Mouse (Mus musculus) frontal cortex, adult (tissue): Measurements from ENCODE around the gene Map2k6.
A peak's percentile ranks its signal among the peaks of the same experiment; 100 is the strongest.

Experiments used
- ATAC-seq: cut with Nextera tagmentation; 2 replicates; pipeline ENCODE4 v1.9.2; 2017; ENCODE audit warnings: mild to moderate bottlenecking, moderate library complexity, mixed read lengths; ENCODE audit not compliant: low TSS enrichment

Gene Map2k6

GRCm38 (mm10) chr11:110403602-110404001, 4.7 kb downstream of the Map2k6 start:
- ATAC-seq = no peak

DNA sequence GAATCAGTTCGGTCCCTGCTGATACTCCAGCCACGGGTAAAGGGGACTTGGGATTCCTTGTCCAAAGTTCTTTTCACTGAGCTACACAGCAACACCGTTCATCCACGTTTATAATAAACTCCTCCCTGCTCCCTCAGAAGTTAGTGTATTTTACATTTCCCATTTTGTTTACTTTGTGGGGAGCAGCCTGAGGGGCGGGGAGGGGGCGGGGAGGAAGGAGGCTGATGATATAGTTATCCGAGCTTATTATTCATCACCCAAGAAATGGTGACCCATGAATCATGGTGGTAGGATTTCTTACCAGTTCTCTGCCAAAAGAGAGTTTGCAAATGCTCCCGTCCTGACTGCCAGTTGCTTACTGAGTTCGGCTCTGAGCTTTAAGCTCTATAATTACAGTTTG, 6.7 kb downstream of the Map2k6 start:
- no peak for ATAC-seq

DNA sequence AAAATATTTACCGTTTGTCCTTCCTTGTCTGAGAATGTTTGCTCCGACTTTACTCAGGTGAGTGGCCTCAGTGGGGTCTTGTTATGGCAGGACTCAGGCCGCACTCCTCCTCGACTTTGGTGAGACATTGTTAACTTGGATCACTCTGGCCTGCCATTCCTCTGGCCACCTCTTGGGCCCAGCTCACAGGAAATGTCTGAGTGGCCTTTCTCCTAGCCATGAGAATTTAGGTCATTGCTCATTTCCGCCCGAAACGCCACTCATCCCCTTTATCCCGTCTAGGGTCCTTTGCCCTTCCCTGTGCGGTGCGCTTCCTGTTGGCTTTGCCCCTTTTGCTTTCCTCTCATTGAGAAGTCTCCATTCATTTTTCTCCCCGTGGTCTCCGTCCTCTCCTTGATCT, 10.2 kb downstream of the Map2k6 start:
- no peak for ATAC-seq

- no peak for ATAC-seq
Observed at GRCm38 (mm10) chr11:110409776-110410175, 10.9 kb downstream of the Map2k6 start.

DNA sequence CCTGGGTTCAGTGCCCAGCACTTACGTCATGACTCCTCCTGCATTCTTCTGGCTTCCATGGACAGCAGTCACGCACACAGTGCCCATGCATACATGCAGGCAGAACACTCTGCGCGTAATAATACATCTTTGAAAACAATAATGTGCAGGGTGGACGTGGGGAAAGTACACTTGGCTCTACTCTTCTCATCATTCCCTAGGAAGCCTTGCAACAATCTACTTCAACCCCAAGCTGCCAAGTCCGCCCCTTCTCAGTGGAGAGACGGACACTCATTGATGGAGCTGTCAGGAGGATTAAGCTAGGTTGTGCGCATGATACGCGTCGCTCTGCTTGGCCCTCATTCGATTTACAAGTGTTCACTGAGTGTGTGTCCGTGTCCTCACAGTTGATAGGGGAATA, 12.7 kb downstream of the Map2k6 start:
- no peak for ATAC-seq

DNA sequence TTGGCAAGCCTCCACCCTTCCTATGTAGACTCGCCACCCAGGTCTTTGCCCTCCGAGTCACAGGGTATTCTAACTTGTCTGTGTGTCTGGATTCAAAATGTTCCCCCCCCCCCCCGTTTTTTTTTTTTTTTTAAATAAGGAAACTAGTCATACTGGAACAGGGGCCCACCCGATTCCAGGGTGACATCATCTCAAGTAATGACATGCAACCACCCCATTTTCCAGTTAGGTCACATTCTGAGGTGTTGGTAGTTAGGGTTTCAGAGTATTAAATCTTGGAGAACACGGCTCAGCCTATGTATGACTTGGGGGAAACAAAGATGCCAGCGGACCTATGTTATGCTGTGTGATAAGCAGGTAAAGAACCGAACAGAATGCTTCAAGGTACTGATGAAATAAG, 15.3 kb downstream of the Map2k6 start:
- ATAC-seq = no peak

DNA sequence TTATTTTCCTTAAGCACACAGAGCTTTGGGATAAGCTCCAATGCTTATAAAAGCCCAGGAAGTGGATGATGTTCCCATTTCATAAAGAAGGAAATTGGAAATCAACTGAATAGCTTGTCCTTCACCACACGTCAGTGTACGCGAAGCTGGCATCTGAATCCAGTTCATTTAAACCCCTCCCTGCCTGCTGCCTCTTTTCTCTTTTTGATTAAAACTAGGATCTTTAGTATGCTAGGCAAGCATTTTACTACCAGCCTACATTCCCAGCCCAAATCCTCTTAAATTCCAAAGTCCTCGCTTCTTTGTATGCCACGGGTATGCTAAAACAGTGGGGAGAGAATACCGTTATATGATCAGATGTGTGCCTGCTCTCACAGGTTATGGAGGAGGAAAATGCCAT, 17.8 kb downstream of the Map2k6 start:
- peak; percentile 72 for ATAC-seq

DNA sequence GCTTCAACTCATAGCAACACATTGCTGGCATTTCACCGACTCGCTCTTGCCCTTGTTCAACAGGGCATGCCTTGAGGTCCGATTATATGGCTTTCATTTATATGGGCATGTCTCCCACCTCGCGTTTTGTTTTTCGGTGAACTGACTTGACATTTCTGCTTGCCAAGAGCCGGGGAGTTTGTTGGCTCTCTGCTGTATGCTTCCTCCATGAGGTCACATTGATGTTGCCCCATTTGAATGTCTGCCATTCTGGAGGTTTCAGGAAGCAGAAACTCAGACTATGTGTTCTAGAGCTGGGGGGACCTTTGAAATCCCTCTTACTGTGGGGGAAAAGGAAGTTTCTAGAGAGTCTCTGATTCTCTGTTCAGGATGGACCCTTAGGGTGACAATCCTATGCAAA, 21.5 kb downstream of the Map2k6 start:
- ATAC-seq = no peak

GRCm38 (mm10) chr11:110426572-110427145, 27.7 kb downstream of the Map2k6 start:
- ATAC-seq = no peak

GRCm38 (mm10) chr11:110427159-110427561, 28.2 kb downstream of the Map2k6 start:
- peak; percentile 52 for ATAC-seq

- ATAC-seq = no peak
Observed at GRCm38 (mm10) chr11:110428999-110429398, 30.1 kb downstream of the Map2k6 start.

DNA sequence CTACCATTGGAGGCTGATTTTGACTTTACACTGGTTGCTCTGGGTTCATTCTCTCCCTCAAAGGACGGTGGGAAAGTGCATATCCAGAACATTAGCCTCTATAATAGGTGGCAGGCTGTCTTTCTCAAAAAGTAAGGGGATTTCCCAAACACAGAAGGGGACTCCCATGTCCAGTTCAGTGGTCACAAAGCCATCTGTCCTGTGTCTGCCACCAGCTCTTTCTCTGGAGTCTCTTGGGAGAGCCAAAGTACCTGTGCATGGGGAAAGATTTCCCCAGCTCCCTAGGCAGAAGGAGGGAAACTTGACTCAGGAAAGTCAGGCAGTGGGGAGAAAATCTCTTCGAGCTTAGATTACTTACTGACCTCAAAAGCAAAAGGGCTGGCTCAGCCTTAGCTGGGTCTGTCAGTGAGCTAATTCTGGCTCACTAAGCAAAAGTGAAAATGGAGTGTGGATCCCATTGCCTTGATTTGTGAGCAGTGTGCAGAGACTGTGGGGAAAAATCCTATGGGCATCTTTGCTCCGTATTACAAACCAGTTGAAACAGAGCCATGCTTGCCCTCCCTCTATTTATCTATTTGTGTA, 31.0 kb downstream of the Map2k6 start:
- ATAC-seq = no peak

DNA sequence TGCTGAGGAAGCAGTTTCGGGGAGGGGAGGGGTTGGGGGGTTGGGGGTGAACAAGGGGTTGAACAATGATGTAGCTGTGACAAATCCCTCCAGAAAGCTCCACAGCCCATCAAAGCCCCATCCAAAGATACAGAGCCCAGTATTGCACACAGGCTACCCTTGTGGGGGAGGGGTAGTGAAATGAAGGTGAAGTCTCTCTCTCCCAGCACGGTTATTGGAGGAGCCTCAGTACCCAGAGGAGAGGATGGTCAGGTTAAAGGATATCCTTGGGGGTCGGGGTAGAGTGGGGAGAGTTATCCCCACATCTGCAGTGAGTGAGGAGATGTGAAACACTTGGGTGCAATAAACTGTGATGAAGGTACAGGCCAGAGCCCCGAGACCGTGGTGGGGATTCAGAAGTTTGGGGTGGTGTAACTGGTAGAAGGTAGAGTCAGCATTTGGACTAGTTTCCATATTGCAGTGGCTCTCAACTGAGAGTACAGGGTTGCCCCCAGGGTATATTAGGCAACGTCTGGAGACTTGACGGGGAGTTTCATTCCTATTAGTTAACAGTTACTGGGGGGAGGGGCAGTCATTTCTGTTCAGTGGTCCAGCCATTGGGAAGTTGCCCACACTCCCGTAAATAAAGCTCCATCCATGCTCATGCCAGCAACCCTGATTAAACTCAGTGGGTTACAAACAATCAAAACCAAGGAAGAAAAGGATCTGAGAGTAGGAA, 37.1 kb downstream of the Map2k6 start:
- ATAC-seq = no peak

- no peak for ATAC-seq
Observed at GRCm38 (mm10) chr11:110436998-110437397, 38.1 kb downstream of the Map2k6 start.

- no peak for ATAC-seq
Observed at GRCm38 (mm10) chr11:110438135-110438534, 39.2 kb downstream of the Map2k6 start.

- ATAC-seq = no peak
Observed at GRCm38 (mm10) chr11:110438700-110439296, 39.9 kb downstream of the Map2k6 start.

DNA sequence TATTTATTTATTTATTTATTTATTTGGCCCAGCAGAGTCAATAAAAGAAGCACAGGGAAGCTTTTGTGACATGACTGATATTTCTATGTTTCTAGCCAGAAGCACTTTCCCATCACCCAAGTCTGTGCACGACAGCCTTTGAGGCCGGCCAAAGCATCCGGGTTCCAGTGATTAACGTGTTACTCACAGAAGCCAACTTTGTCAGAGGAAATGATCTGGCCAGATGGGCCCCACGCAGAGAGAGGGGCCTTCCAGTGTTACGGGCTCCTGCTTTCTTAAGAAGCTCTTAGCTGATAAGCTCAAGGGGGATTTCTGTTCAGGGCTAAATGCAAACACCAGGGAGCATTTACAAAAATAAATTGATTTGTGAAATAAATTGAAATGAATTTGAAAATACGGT, 40.4 kb downstream of the Map2k6 start:
- ATAC-seq = no peak

DNA sequence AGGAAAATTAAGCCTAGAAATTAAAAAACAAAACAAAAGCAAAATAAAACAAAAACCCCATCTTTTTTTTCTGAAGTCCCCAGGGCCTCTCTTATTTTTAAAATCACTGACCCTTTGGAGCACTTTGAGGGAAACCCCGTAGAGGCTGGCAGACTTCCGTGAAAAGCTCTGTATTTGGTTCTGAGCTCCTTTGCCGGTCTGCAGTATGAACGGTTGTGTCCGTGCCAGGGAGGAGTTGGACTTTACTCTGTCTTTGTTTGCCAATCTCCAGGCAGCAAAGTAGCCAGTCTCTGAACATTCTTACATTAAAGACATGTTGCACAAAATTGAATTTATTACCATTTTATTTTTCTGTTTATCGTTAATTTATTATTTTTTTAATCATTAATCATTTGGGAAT, 45.7 kb downstream of the Map2k6 start:
- ATAC-seq = no peak

- peak; percentile 69 for ATAC-seq
Observed at GRCm38 (mm10) chr11:110448131-110448725, 49.3 kb downstream of the Map2k6 start.

DNA sequence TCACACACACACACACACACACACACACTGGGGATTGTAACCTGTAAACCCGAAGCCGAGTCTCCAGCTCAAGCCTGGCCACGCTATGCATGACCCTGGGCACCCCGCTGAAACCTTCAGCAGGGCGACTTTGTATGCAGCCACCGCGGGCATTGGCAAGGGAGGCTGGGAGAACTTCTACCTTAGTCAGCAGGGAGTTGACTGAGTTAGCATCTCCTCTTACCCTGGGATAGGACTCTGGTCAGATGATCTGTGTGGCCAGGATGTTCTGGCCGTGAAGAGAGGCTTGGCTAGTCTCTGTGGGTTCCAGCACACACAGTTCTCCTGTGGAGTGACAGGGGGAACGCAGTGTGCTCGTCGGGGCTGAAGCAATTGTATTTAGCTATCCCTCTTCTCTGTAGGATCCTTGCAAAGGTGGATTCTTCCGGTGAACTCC, 49.8 kb downstream of the Map2k6 start:
- peak; percentile 66 for ATAC-seq

- peak; percentile 55 for ATAC-seq
Observed at GRCm38 (mm10) chr11:110449183-110449582, 50.3 kb downstream of the Map2k6 start.

DNA sequence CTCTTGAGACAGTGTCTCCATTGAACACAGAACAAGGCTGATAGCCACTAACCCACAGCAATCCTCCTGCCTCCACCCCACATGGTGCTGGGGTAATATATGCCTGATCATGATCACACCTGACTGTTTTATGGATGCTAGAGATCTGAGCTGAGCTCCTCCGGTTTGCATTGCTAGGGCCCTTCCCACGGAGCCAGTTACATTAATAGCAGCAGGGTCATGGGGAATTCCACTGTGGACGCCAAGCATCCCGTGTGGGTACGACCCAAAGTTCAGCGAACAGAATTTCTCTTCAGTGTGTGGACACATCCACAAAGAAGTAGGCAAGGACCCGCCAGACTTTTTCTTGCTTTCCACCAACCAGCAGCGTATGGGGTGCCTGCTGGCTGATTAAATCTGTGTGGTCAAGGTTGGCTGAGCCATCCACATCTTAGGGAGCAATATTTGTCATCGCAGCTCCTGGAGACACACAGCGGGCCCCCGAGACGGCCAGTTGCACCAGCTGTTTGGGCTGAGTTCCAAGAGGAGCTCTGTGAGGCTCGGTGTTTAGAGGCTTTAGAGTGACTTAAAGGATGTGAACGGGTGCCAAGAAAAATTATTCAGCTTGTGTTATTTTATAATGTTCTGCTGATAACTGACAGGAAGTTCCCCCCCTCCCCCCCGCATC, 51.3 kb downstream of the Map2k6 start:
- no peak for ATAC-seq
